Mouse (Mus musculus): Measurements from ENCODE around the gene Xylt2.
"Not testable (repeated sequence)": the region's sequence is repeated elsewhere in the genome, so short reads cannot be mapped to it uniquely, and the experiment has no call there.

Xylt2 gene
- long read RNA-seq, experiment 1, transcript Xylt2-201 (11 exons, 3,442 nt), result major isoform, 5 of 6 reads
- long read RNA-seq, experiment 1, partial matches to known transcripts, result 0 of 6 reads
- long read RNA-seq, experiment 1, other reads (novel, unspliced or antisense), result 1 of 6 reads
- long read RNA-seq, experiment 2, partial matches to known transcripts, result 0 of 3 reads
- long read RNA-seq, experiment 2, other reads (novel, unspliced or antisense), result 0 of 3 reads

- intact Hi-C loops (cut with DNase I), result no loop called here
Observed at GRCm38 (mm10) chr11:94676754-94677606, at the start of gene Xylt2. Xylt2 (minus strand) TSS chr11:94677515.

GRCm38 (mm10) chr11:94719216-94719615 lies 41.9 kb upstream of the Xylt2 start:
- intact Hi-C loops (cut with DNase I), result loop anchor here (10.0 kb wide), 1 partner anchor 94 kb away; the partner anchor contains the start of gene Lrrc59

GRCm38 (mm10) chr11:94718113-94718909 lies 41.0 kb upstream of the Xylt2 start:
- intact Hi-C loops (cut with DNase I), result loop anchor here (10.0 kb wide), 1 partner anchor 94 kb away; the partner anchor contains the start of gene Lrrc59

- intact Hi-C loops (cut with DNase I), result loop anchor here (10.0 kb wide), 1 partner anchor 92 kb away; the partner anchor contains the start of gene Lrrc59
Observed at GRCm38 (mm10) chr11:94717239-94717638, 39.9 kb upstream of the Xylt2 start.

GRCm38 (mm10) chr11:94716754-94717153 lies 39.4 kb upstream of the Xylt2 start:
- intact Hi-C loops (cut with DNase I), result loop anchor here (10.0 kb wide), 1 partner anchor 92 kb away; the partner anchor contains the start of gene Lrrc59

GRCm38 (mm10) chr11:94715622-94716021 lies 38.3 kb upstream of the Xylt2 start:
- intact Hi-C loops (cut with DNase I), result loop anchor here (10.0 kb wide), 1 partner anchor 91 kb away; the partner anchor contains the start of gene Lrrc59

GRCm38 (mm10) chr11:94713246-94713860 lies 36.0 kb upstream of the Xylt2 start:
- intact Hi-C loops (cut with DNase I), result loop anchor here (10.0 kb wide), 1 partner anchor 89 kb away; the partner anchor contains the start of gene Lrrc59

- intact Hi-C loops (cut with DNase I), result no loop called here
Observed at GRCm38 (mm10) chr11:94704472-94704871, 27.2 kb upstream of the Xylt2 start, which contains the start of gene Gm11541. Gm11541 (minus strand) TSS chr11:94704499.

GRCm38 (mm10) chr11:94704020-94704419 lies 26.7 kb upstream of the Xylt2 start:
- intact Hi-C loops (cut with DNase I), result no loop called here

- intact Hi-C loops (cut with DNase I), result no loop called here
Observed at GRCm38 (mm10) chr11:94702216-94702610, 24.9 kb upstream of the Xylt2 start.

- intact Hi-C loops (cut with DNase I), result no loop called here
Observed at GRCm38 (mm10) chr11:94701401-94702215, 24.3 kb upstream of the Xylt2 start.

GRCm38 (mm10) chr11:94699399-94699798 lies 22.1 kb upstream of the Xylt2 start:
- intact Hi-C loops (cut with DNase I), result no loop called here

GRCm38 (mm10) chr11:94697703-94698464 lies 20.6 kb upstream of the Xylt2 start:
- intact Hi-C loops (cut with DNase I), result no loop called here

GRCm38 (mm10) chr11:94697140-94697539 lies 19.8 kb upstream of the Xylt2 start:
- intact Hi-C loops (cut with DNase I), result no loop called here

- intact Hi-C loops (cut with DNase I), result no loop called here
Observed at GRCm38 (mm10) chr11:94695508-94695907, 18.2 kb upstream of the Xylt2 start.

GRCm38 (mm10) chr11:94692502-94692901 lies 15.2 kb upstream of the Xylt2 start:
- intact Hi-C loops (cut with DNase I), result not testable (repeated sequence)

GRCm38 (mm10) chr11:94687178-94687577 lies 9.9 kb upstream of the Xylt2 start:
- intact Hi-C loops (cut with DNase I), result no loop called here

GRCm38 (mm10) chr11:94682427-94682826 lies 5.1 kb upstream of the Xylt2 start:
- intact Hi-C loops (cut with DNase I), result no loop called here

- intact Hi-C loops (cut with DNase I), result no loop called here
Observed at GRCm38 (mm10) chr11:94681640-94682039, 4.3 kb upstream of the Xylt2 start.

Data from adrenal gland (tissue).